Mouse (Mus musculus) hindbrain, embryonic 11.5 days (tissue): ENCODE data around the gene Sumf1. TPM values are rescaled to one million over a fixed set of nuclear protein-coding genes. Genes with fewer than 3 reads are reported as not detected.

ENCODE experiments used
- ATAC-seq: fragments of 200-750 bp; cut with Nextera tagmentation; 2 replicates; pipeline ENCODE4 v1.8.0; 2017; ENCODE audit warnings: mild to moderate bottlenecking, moderate TSS enrichment, moderate library complexity; ENCODE audit not compliant: low FRiP score
- DNase-seq: peaks from one replicate; pipeline ENCODE4 v3.0.0-alpha.2; 2015; ENCODE audit warnings: low spot score
- H3K27ac ChIP-seq: fragments of 300-500 bp; sonication (generic); 2 replicates; pipeline ENCODE4 v1.5.1; 2014; ENCODE audit warnings: mild to moderate bottlenecking, low read depth, low read length
- H3K27me3 ChIP-seq: fragments of 300-500 bp; sonication (generic); 2 replicates; pipeline ENCODE4 v1.6.1; 2014; ENCODE audit warnings: mild to moderate bottlenecking, low read length, moderate library complexity, mixed read lengths; ENCODE audit not compliant: control insufficient read depth, insufficient read depth
- H3K36me3 ChIP-seq: fragments of 300-500 bp; sonication (generic); 2 replicates; pipeline ENCODE4 v1.6.1; 2014; ENCODE audit warnings: mild to moderate bottlenecking, low read length, moderate library complexity, mixed read lengths; ENCODE audit not compliant: control insufficient read depth, insufficient read depth
- H3K4me1 ChIP-seq: fragments of 300-500 bp; sonication (generic); replicated peaks from 2 replicates; pipeline ENCODE4 v1.6.1; 2014; ENCODE audit warnings: low read length, mixed read lengths; ENCODE audit not compliant: control insufficient read depth, insufficient read depth
- H3K4me2 ChIP-seq: fragments of 300-500 bp; sonication (generic); replicated peaks from 2 replicates; pipeline ENCODE4 v1.6.1; 2014; ENCODE audit warnings: mild to moderate bottlenecking, low read depth, low read length
- H3K4me3 ChIP-seq: fragments of 300-500 bp; sonication (generic); 2 replicates; pipeline ENCODE4 v1.5.1; 2014; ENCODE audit warnings: low read depth, low read length
- H3K9ac ChIP-seq: fragments of 300-500 bp; sonication (generic); 2 replicates; pipeline ENCODE4 v1.6.1; 2014; ENCODE audit warnings: low read depth, low read length
- H3K9me3 ChIP-seq: fragments of 300-500 bp; sonication (generic); 2 replicates; pipeline ENCODE4 v1.6.1; 2016; ENCODE audit warnings: low read length; ENCODE audit not compliant: control insufficient read depth
- WGBS: fragments of 180-500 bp; shearing (Covaris S2); extraction: QIAGEN DNeasy Blood & Tissue Kit; methylation state at CpG from one replicate; pipeline ENCODE4 v1.1.7; 2014; 5-methylcytosine and 5-hydroxymethylcytosine counted together
- polyA plus RNA-seq: library from polyadenylated mRNA; unstranded; fragments of >200 nt; fragmentation: Nextera tagmentation; extraction: Ambion mirVana; gene quantifications from 2 replicates; pipeline ENCODE4 v1.2.1, GENCODE M21; 2014

Gene Sumf1
- polyA plus RNA-seq, 1 experiment from 2014 or later: 13.3 TPM

- ATAC-seq: no peak
- Histone ChIP-seq H3K36me3 (no peaks in the 10 kb centered on the region; the same call in 1 of the 2 replicates), H3K4me1 (no peaks in the 10 kb centered on the region), H3K27me3 (no peaks in the 10 kb centered on the region), H3K4me3 (no peak overlapping the region), H3K9ac (no peak overlapping the region), H3K9me3 (no peaks in the 10 kb centered on the region), H3K27ac (no peak overlapping the region), H3K4me2 (no peak overlapping the region)
- no peak for DNase-seq
- 82% methylated on average over 7 of the region's 7 CpGs for WGBS
Observed at GRCm38 (mm10) chr6:108167946-108168680, 17.3 kb downstream of the Sumf1 start.

- DNase-seq (no peak), ATAC-seq (no peak)
- no peaks in the 10 kb centered on the region for H3K4me1 ChIP-seq
- H3K9ac ChIP-seq: no peak overlapping the region
- 84% methylated on average over 2 of the region's 2 CpGs for WGBS
- no peak overlapping the region for H3K4me3 ChIP-seq
- no peaks in the 10 kb centered on the region for H3K27me3 ChIP-seq
- no peaks in the 10 kb centered on the region for H3K9me3 ChIP-seq
- no peaks in the 10 kb centered on the region for H3K36me3 ChIP-seq
- no peak overlapping the region for H3K4me2 ChIP-seq
- no peak overlapping the region for H3K27ac ChIP-seq
Observed at GRCm38 (mm10) chr6:108165598-108165997, 19.8 kb downstream of the Sumf1 start.

- 77% methylated on average over 5 of the region's 5 CpGs for WGBS
- Histone ChIP-seq H3K9me3 (no peaks in the 10 kb centered on the region), H3K36me3 (no peaks in the 10 kb centered on the region), H3K27ac (no peak overlapping the region), H3K4me2 (no peak overlapping the region), H3K27me3 (no peaks in the 10 kb centered on the region), H3K4me3 (no peak overlapping the region), H3K4me1 (no peaks in the 10 kb centered on the region), H3K9ac (no peak overlapping the region)
- no peak for ATAC-seq
- DNase-seq: no peak
Observed at GRCm38 (mm10) chr6:108164935-108165334, 20.4 kb downstream of the Sumf1 start.

GRCm38 (mm10) chr6:108160608-108161007 lies 24.8 kb downstream of the Sumf1 start:
- Histone ChIP-seq H3K4me2 (no peak overlapping the region), H3K9ac (no peak overlapping the region), H3K36me3 (no peaks in the 10 kb centered on the region), H3K27ac (no peak overlapping the region), H3K4me1 (no peaks in the 10 kb centered on the region), H3K4me3 (no peak overlapping the region), H3K27me3 (no peaks in the 10 kb centered on the region), H3K9me3 (no peaks in the 10 kb centered on the region)
- ATAC-seq: no peak
- WGBS: 62% methylated on average over 2 of the region's 2 CpGs
- no peak for DNase-seq

- no peak for DNase-seq
- Histone ChIP-seq H3K27me3 (no peaks in the 10 kb centered on the region), H3K4me2 (no peak overlapping the region), H3K4me1 (no peaks in the 10 kb centered on the region), H3K4me3 (no peak overlapping the region), H3K9ac (no peak overlapping the region), H3K27ac (no peak overlapping the region), H3K36me3 (no peaks in the 10 kb centered on the region), H3K9me3 (no peaks in the 10 kb centered on the region)
- WGBS: 29% methylated on average over 6 of the region's 6 CpGs
- no peak for ATAC-seq
Observed at GRCm38 (mm10) chr6:108156881-108157280, 28.5 kb downstream of the Sumf1 start.

GRCm38 (mm10) chr6:108154243-108154642 lies 31.1 kb downstream of the Sumf1 start:
- no peak for DNase-seq
- no peak for ATAC-seq
- H3K27me3 ChIP-seq: no peaks in the 10 kb centered on the region
- no peak overlapping the region for H3K4me2 ChIP-seq
- H3K4me3 ChIP-seq: no peak overlapping the region
- no peak overlapping the region for H3K9ac ChIP-seq
- H3K9me3 ChIP-seq: no peaks in the 10 kb centered on the region
- no peaks in the 10 kb centered on the region for H3K36me3 ChIP-seq
- no peaks in the 10 kb centered on the region for H3K4me1 ChIP-seq
- H3K27ac ChIP-seq: no peak overlapping the region
- 90% methylated on average over 4 of the region's 4 CpGs for WGBS

- Histone ChIP-seq H3K4me1 (no peaks in the 10 kb centered on the region), H3K9me3 (no peaks in the 10 kb centered on the region), H3K27ac (no peak overlapping the region), H3K4me3 (no peak overlapping the region), H3K4me2 (no peak overlapping the region), H3K9ac (no peak overlapping the region), H3K36me3 (no peaks in the 10 kb centered on the region), H3K27me3 (no peaks in the 10 kb centered on the region)
- 93% methylated on average over 9 of the region's 9 CpGs for WGBS
- no peak for ATAC-seq
- DNase-seq: no peak
Observed at GRCm38 (mm10) chr6:108152661-108153269, 32.6 kb downstream of the Sumf1 start.

- DNase-seq (no peak), ATAC-seq (no peak)
- no peaks in the 10 kb centered on the region for H3K27me3 ChIP-seq
- H3K4me2 ChIP-seq: no peak overlapping the region
- no peak overlapping the region for H3K27ac ChIP-seq
- no peak overlapping the region for H3K9ac ChIP-seq
- H3K36me3 ChIP-seq: no peaks in the 10 kb centered on the region
- no peaks in the 10 kb centered on the region for H3K9me3 ChIP-seq
- H3K4me3 ChIP-seq: no peak overlapping the region
- no peaks in the 10 kb centered on the region for H3K4me1 ChIP-seq
- 84% methylated on average over 6 of the region's 6 CpGs for WGBS
Observed at GRCm38 (mm10) chr6:108152081-108152480, 33.3 kb downstream of the Sumf1 start.

- WGBS: 94% methylated on average over 4 of the region's 4 CpGs
- Histone ChIP-seq H3K27me3 (no peaks in the 10 kb centered on the region), H3K4me1 (no peaks in the 10 kb centered on the region; the same call in 1 of the 2 replicates), H3K9me3 (no peaks in the 10 kb centered on the region), H3K4me2 (no peak overlapping the region), H3K4me3 (no peak overlapping the region), H3K36me3 (no peaks in the 10 kb centered on the region), H3K27ac (no peak overlapping the region), H3K9ac (no peak overlapping the region)
- DNase-seq (no peak), ATAC-seq (no peak)
Observed at GRCm38 (mm10) chr6:108149235-108149634, 36.1 kb downstream of the Sumf1 start.
